Mouse (Mus musculus) myocyte (in vitro differentiated cells): ENCODE measurements around the gene Etfb.

Source experiments
- CEBPB ChIP-seq: IDR thresholded peaks from 2 replicates; pipeline ENCODE4 v1.6.1; 2011; ENCODE audit warnings: mild to moderate bottlenecking, moderate library complexity; ENCODE audit not compliant: poor library complexity, insufficient read depth, severe bottlenecking
- E2F4 ChIP-seq: IDR thresholded peaks from one replicate; pipeline ENCODE4 v1.6.1; 2011; ENCODE audit warnings: mild to moderate bottlenecking, control low read depth, moderate library complexity; ENCODE audit not compliant: insufficient read depth
- MAX ChIP-seq: IDR thresholded peaks from one replicate; pipeline ENCODE4 v1.6.1; 2011; ENCODE audit warnings: low read depth, mild to moderate bottlenecking, control low read depth
- MYOG ChIP-seq, 3 experiments: IDR thresholded peaks; one replicate each; pipeline ENCODE4 v1.6.1; 2011; ENCODE audit warnings: control low read depth in 2 of 3, low read depth in 2 of 3, mild to moderate bottlenecking in 2 of 3; ENCODE audit not compliant: insufficient read length in 2 of 3, control insufficient read depth in 1 of 3, insufficient read depth in 1 of 3
- POLR2A ChIP-seq: IDR thresholded peaks from one replicate; pipeline ENCODE4 v1.6.1; 2011; ENCODE audit warnings: low read depth, mild to moderate bottlenecking, control low read depth, moderate library complexity; ENCODE audit not compliant: insufficient read length
- POLR2AphosphoS2 ChIP-seq: IDR thresholded peaks from one replicate; pipeline ENCODE4 v1.6.1; 2011; ENCODE audit warnings: low read depth, control low read depth; ENCODE audit not compliant: insufficient read length
- REST ChIP-seq: IDR thresholded peaks from one replicate; pipeline ENCODE4 v1.6.1; 2011; ENCODE audit warnings: mild to moderate bottlenecking, control low read depth, moderate library complexity; ENCODE audit not compliant: insufficient read depth, insufficient read length
- TCF3 ChIP-seq: IDR thresholded peaks from one replicate; pipeline ENCODE4 v1.6.1; 2011; ENCODE audit warnings: low read depth, control low read depth; ENCODE audit not compliant: insufficient read length
- USF1 ChIP-seq: IDR thresholded peaks from one replicate; pipeline ENCODE4 v1.6.1; 2011; ENCODE audit warnings: low read depth, mild to moderate bottlenecking, control low read depth, moderate library complexity

DNA sequence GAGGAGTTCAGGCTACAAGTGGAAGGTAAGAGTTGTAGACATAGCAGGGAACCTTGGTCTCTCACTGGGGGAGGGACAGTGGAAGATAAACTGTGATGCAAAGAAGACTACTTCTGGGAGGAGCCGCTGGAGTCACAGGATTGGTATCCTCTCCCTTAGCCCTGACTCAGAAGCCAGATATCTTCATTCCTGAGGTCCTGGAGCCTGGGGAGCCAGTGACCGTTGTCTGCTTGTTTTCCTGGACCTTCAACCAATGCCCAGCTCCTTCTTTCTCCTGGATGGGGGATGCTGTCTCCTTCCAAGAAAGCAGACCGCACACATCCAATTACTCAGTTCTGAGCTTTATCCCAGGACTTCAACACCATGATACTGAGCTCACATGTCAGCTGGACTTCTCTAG is 34.8 kb upstream of the Etfb start:
- TF ChIP-seq POLR2A (no peak), E2F4 (no peak), MAX (no peak), TCF3 (no peak), MYOG (IDR thresholded peaks at IDR 0.05; ENCODE audit: control insufficient read depth in 1 of 3, insufficient read depth in 1 of 3, insufficient read length in 2 of 3, low read depth in 2 of 3) (no peak), REST (no peak), CEBPB (no peak), USF1 (no peak), POLR2AphosphoS2 (no peak)
